Mouse (Mus musculus) megakaryocyte, embryonic 14.5 days (primary cell): ENCODE measurements around the gene Nudt3. TPM values are rescaled to one million over a fixed set of nuclear protein-coding genes. Genes with fewer than 3 reads are reported as not detected.
A peak's percentile ranks its signal among the peaks of the same experiment; 100 is the strongest.

Source experiments
- H3K27me3 ChIP-seq: replicated peaks from 2 replicates; pipeline ENCODE3; 2012; ENCODE audit warnings: inconsistent platforms
- H3K36me3 ChIP-seq: replicated peaks from 2 replicates; pipeline ENCODE3; 2012; ENCODE audit warnings: low read length, inconsistent platforms, mixed read lengths
- H3K4me1 ChIP-seq: 2 replicates; pipeline ENCODE4 v1.6.1; 2012; ENCODE audit warnings: inconsistent platforms
- H3K4me3 ChIP-seq: replicated peaks from 2 replicates; pipeline ENCODE3; 2012; ENCODE audit warnings: moderate library complexity, mild to moderate bottlenecking, inconsistent platforms
- H3K9me3 ChIP-seq: 2 replicates; pipeline ENCODE4 v1.6.1; 2012; ENCODE audit warnings: inconsistent platforms
- FLI1 ChIP-seq: IDR thresholded peaks from 2 replicates; pipeline ENCODE4 v1.6.1; 2012; ENCODE audit warnings: low read length, inconsistent platforms, mixed read lengths
- GATA1 ChIP-seq: IDR thresholded peaks from 3 replicates; pipeline ENCODE4 v1.6.1; 2012; ENCODE audit warnings: mixed read lengths, low read length, inconsistent platforms, borderline replicate concordance
- polyA plus RNA-seq: library from polyadenylated mRNA; stranded (reverse); fragments of >175 nt; gene quantifications from 2 replicates; pipeline ENCODE4 v1.2.3, GENCODE M21; 2012; ENCODE audit warnings: low replicate concordance; ENCODE audit not compliant: insufficient read depth

Gene Nudt3
- polyA plus RNA-seq, result 157 and 272 TPM in 2 replicates

DNA sequence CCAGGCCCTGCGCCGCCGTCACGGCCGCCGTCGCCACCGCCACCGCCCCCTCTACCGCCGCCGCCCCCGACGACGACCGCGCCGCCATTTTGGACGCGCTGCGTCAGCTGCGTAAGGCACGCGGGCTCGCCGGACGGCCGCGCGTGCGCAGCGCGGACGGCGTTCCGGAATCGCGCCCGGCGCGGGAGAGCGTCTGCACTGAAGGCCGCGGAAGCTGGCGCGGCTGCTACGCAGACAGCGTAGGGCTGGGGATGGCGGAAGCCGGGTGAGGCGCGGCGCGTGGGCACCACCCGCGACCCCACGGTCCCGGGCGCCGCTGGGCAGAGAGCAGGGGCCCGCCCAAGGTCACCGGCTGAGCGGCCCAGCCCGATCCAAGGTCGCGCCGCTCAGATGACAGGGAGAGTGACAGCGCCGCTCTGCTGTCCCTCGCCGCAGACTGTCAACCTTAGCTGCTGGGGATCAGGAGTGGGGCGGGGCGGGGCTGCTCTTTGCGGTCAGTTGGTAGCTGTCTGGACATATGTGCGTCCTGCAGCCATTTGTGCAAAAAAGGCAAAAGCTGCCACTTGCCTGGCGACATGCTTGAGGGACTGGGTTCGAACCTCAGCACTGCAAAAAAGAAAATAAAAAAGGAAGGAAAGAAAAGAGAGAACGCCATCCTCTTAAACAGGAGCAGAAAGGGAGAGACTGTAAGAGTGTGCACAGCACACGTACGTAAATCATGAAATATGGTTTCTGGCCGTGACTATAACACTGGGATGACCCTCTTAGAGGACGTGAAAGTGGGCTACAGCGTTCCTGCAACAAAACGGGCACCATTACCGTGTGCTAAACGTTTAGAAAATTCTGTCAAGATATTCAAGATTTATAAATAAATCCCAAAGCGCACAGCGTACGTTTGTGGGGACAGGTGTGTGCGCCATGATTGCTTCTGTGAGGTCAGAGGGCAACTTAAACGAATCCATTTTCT, at the start of gene Nudt3:
TSS of gene Nudt3 (minus strand) at position 136 of the 967 bp plus-strand sequence.
- no peak for TF ChIP-seq GATA1
- TF ChIP-seq FLI1, result no peak
- H3K4me1 ChIP-seq, result peaks cover 66% of the 10 kb centered on the region

GRCm38 (mm10) chr17:27671720-27672119, 48.4 kb upstream of the Nudt3 start:
- Histone ChIP-seq H3K4me1 (peaks cover 15% of the 10 kb centered on the region), H3K27me3 (peaks cover 33% of the 10 kb centered on the region), H3K4me3 (no peak overlapping the region), H3K36me3 (no peaks in the 10 kb centered on the region), H3K9me3 (peaks cover 6% of the 10 kb centered on the region)
- TF ChIP-seq GATA1, result no peak

More for the DNA sequence above, at the start of gene Nudt3:
- Histone ChIP-seq H3K36me3 (peaks cover 29% of the 10 kb centered on the region), H3K27me3 (no peaks in the 10 kb centered on the region), H3K9me3 (no peaks in the 10 kb centered on the region), H3K4me3 (peak within 1 kb of the TSS; percentile 98)

DNA sequence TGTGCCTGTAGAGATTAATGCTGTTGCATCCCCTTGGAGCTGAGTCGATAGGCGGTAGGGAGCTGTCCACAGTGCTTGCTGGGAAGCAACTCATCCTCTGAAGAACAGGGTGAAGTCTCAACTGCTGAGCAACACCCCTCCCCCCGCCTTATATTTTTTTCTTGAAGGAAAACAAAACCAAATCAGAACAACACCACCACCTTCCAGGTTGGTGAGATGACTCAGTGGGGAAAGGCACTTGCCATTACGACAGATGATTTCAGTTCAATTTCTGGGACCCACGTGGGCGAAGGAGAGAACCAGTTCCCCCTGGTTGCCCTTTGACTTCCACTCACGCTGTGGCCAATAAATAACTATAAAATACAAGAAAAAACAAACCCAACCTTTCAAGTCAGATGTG, 35.5 kb upstream of the Nudt3 start:
- H3K4me1 ChIP-seq, result peaks cover 20% of the 10 kb centered on the region
- no peak overlapping the region for H3K4me3 ChIP-seq
- TF ChIP-seq FLI1 (no peak), GATA1 (no peak)
- peaks cover 56% of the 10 kb centered on the region for H3K27me3 ChIP-seq
- H3K36me3 ChIP-seq, result no peaks in the 10 kb centered on the region
- peaks cover 19% of the 10 kb centered on the region for H3K9me3 ChIP-seq

DNA sequence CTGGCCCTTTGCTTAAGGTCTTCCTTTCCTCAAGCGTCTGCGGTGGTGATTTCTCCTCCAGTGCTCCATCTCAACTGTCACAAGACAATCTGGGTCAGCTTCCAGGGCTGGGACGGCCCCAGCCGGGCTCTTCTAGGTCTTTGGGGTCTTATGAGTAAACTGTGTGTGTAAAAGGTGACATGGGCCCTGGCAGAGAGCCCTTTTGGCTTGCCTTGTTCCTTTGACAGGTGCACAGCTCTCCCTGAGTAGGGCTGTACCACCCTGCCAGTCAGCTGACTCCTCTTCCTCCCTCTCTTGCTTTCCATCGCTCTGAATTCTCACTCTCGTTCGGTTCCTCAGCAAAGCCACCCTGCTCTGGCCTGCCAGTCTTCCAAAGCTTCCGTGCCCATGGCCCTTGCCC, 33.8 kb upstream of the Nudt3 start:
- H3K27me3 ChIP-seq, result peaks cover 66% of the 10 kb centered on the region
- TF ChIP-seq GATA1, result no peak
- TF ChIP-seq FLI1, result no peak

GRCm38 (mm10) chr17:27656414-27656813, 33.1 kb upstream of the Nudt3 start:
- H3K4me1 ChIP-seq, result peaks cover 20% of the 10 kb centered on the region
- H3K36me3 ChIP-seq, result no peaks in the 10 kb centered on the region
- peaks cover 70% of the 10 kb centered on the region for H3K27me3 ChIP-seq

More for the DNA sequence above, 33.8 kb upstream of the Nudt3 start:
- H3K9me3 ChIP-seq, result peaks cover 23% of the 10 kb centered on the region
- H3K4me1 ChIP-seq, result peaks cover 20% of the 10 kb centered on the region
- no peaks in the 10 kb centered on the region for H3K36me3 ChIP-seq
- H3K4me3 ChIP-seq, result no peak overlapping the region

DNA sequence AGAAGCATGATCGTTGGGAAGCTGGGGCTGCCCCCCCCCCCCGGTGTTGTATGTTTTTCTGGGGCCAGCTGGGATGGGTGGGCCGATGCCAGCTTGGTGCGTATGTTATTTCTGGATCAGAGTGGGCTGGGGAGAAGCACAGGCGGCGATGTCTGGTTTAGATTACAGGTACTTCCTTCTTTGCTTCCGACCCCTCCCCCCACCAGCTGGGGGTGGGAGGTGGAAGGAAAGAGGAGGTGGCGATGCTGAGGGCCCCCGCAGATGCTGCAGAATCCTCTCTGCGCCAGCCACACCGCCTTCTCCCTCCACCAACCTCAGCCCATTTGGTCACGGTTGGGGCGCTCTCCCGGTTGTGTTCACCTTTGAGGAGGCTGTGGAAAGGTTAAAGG, 32.7 kb upstream of the Nudt3 start:
- no peak for TF ChIP-seq GATA1
- TF ChIP-seq FLI1, result no peak
- Histone ChIP-seq H3K4me3 (peak overlapping the region; percentile 83), H3K4me1 (peaks cover 20% of the 10 kb centered on the region), H3K36me3 (no peaks in the 10 kb centered on the region), H3K9me3 (peaks cover 23% of the 10 kb centered on the region), H3K27me3 (peaks cover 72% of the 10 kb centered on the region)

More at GRCm38 (mm10) chr17:27656414-27656813, 33.1 kb upstream of the Nudt3 start:
- Histone ChIP-seq H3K9me3 (peaks cover 23% of the 10 kb centered on the region), H3K4me3 (no peak overlapping the region)
- TF ChIP-seq GATA1, result no peak
- no peak for TF ChIP-seq FLI1

- Histone ChIP-seq H3K9me3 (peaks cover 23% of the 10 kb centered on the region), H3K27me3 (peaks cover 78% of the 10 kb centered on the region), H3K36me3 (no peaks in the 10 kb centered on the region), H3K4me3 (peak within 1 kb of the TSS; percentile 83), H3K4me1 (peaks cover 27% of the 10 kb centered on the region)
- TF ChIP-seq FLI1 (no peak), GATA1 (no peak)
Measured at GRCm38 (mm10) chr17:27655089-27656010, 32.1 kb upstream of the Nudt3 start, which contains the start of gene Pacsin1. Gene Pacsin1 (plus strand): TSS chr17:27655509.

- Histone ChIP-seq H3K36me3 (no peaks in the 10 kb centered on the region), H3K4me3 (no peak overlapping the region), H3K9me3 (peaks cover 11% of the 10 kb centered on the region), H3K27me3 (peaks cover 81% of the 10 kb centered on the region), H3K4me1 (peaks cover 32% of the 10 kb centered on the region)
- no peak for TF ChIP-seq GATA1
- TF ChIP-seq FLI1, result no peak
Measured at GRCm38 (mm10) chr17:27653253-27653959, 30.1 kb upstream of the Nudt3 start.
